ENCODE assay signal across 8 mouse cellular contexts in the genomic region with DNA sequence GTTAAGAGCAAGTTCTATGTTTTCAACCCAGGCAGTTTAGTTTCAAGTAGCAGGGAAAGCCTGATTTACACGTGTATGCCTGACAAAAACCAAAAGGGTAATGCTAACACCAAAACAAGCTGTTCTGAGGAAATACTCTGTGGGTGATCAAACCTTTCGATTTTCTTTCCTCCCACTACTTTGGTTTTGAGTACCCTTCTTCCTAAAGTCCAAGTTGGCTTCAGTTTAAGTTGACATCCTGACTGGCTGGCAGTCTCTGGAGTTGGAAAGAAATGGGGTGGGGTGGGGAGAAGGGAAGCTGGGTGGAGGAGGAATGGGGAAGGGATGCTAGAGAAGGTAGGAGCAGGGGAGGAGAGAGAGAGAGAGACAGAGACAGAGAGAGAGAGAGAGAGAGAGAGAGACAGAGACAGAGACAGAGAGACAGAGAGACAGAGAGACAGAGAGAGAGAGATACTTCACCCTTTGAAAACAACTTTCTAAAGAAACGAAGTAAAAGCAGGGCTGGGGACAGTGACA. TPM values are rescaled to one million over a fixed set of nuclear protein-coding genes. Genes with fewer than 3 reads are reported as not detected.
DNase-seq lines count a peak whose midpoint lies in the region; ATAC-seq lines count a peak whose summit lies in the region.

No protein-coding gene starts in this region.

- intact Hi-C loops in heart, postnatal 14 days (cut with DNase I) = no loop called here

- H3K9me3 ChIP-seq in heart, embryonic 13.5 days = no peaks in the 10 kb centered on the region

- H3K4me3 ChIP-seq in heart, embryonic 13.5 days = peak overlapping the region; percentile 73

- peaks cover 11% of the 10 kb centered on the region; the same call in 1 of the 2 replicates for H3K4me1 ChIP-seq in heart, embryonic 13.5 days

- peak overlapping the region; percentile 92 for H3K9ac ChIP-seq in heart, embryonic 13.5 days

- WGBS in heart, embryonic 13.5 days = 16% methylated on average over 3 of the region's 3 CpGs

- H3K27me3 ChIP-seq in heart, embryonic 13.5 days (replicated peaks) = no peaks in the 10 kb centered on the region

- no peak for DNase-seq in heart, postnatal 14 days
- peak; percentile 5 for DNase-seq in embryo, embryonic 10 days (ENCODE audit: low spot score)
- DNase-seq in induced T-regulatory cell, adult 2 months (ENCODE audit: low read depth) = peak; percentile 55
- DNase-seq in naive thymus-derived CD4-positive, alpha-beta T cell, adult 2 months (ENCODE audit: low read depth) = peak; percentile 35
- no peak for DNase-seq in spleen, adult 18-20 months
- no peak for DNase-seq in layer of hippocampus, postnatal 10 days (ENCODE audit: low spot score in 2 of 2)
- no peak for DNase-seq in urinary bladder, postnatal 10 days (ENCODE audit: low spot score)

- no peaks in the 10 kb centered on the region for H3K36me3 ChIP-seq in heart, embryonic 13.5 days

- peak overlapping the region; percentile 69 for H3K27ac ChIP-seq in heart, embryonic 13.5 days (replicated peaks)

- no peak for ATAC-seq in heart, embryonic 13.5 days (ENCODE audit: extremely low read depth, insufficient number of reproducible peaks, low FRiP score, low TSS enrichment)

- H3K4me2 ChIP-seq in heart, embryonic 13.5 days = peak overlapping the region; percentile 90

RNA-seq across cellular contexts. Expression of gene Pros1, which starts 0.4 kb away (rescaled TPM):
- 15.0 and 16.0 TPM in 2 replicates for polyA plus RNA-seq in heart, embryonic 13.5 days (2015; fragmentation: Nextera tagmentation; extraction: Ambion mirVana)
- total RNA-seq in heart, postnatal 14 days (2021) = 10 to 100 TPM; 22.4 to 23.7 TPM
- 10 to 100 TPM in 1 of 2 experiments, 1 to 10 TPM in 1; 9.8 to 11.2 TPM for total RNA-seq in layer of hippocampus, postnatal 10 days (2021)

RNA-seq across cellular contexts. Expression of gene Arl13b, which starts 6.8 kb away (rescaled TPM):
- 10.4 and 10.6 TPM in 2 replicates for polyA plus RNA-seq in heart, embryonic 13.5 days (2015; fragmentation: Nextera tagmentation; extraction: Ambion mirVana)
- total RNA-seq in heart, postnatal 14 days (2021) = 10 to 100 TPM in 1 of 2 experiments, 1 to 10 TPM in 1; 9.9 to 13.7 TPM
- total RNA-seq in layer of hippocampus, postnatal 10 days (2021) = 10 to 100 TPM; 11.7 to 13.7 TPM

RNA-seq across cellular contexts. Expression of gene Stx19, which starts 39.2 kb away (rescaled TPM):
- polyA plus RNA-seq in heart, embryonic 13.5 days (2015; fragmentation: Nextera tagmentation; extraction: Ambion mirVana) = 0.13 and 0.22 TPM in 2 replicates
- not detected for total RNA-seq in heart, postnatal 14 days (2021)
- total RNA-seq in layer of hippocampus, postnatal 10 days (2021) = not detected

Comparison
In these comparisons a context has a peak if more than half of its experiments do, and no peak if none do; other contexts are left out.
1. DNase-seq: peak in embryo, embryonic 10 days (single experiment), induced T-regulatory cell, adult 2 months (single experiment) and naive thymus-derived CD4-positive, alpha-beta T cell, adult 2 months (single experiment); none in heart, postnatal 14 days (0 of 2), spleen, adult 18-20 months (0 of 2), layer of hippocampus, postnatal 10 days (0 of 2) and urinary bladder, postnatal 10 days (single experiment).